ENCODE assay signal across 20 mouse cellular contexts in the genomic region with DNA sequence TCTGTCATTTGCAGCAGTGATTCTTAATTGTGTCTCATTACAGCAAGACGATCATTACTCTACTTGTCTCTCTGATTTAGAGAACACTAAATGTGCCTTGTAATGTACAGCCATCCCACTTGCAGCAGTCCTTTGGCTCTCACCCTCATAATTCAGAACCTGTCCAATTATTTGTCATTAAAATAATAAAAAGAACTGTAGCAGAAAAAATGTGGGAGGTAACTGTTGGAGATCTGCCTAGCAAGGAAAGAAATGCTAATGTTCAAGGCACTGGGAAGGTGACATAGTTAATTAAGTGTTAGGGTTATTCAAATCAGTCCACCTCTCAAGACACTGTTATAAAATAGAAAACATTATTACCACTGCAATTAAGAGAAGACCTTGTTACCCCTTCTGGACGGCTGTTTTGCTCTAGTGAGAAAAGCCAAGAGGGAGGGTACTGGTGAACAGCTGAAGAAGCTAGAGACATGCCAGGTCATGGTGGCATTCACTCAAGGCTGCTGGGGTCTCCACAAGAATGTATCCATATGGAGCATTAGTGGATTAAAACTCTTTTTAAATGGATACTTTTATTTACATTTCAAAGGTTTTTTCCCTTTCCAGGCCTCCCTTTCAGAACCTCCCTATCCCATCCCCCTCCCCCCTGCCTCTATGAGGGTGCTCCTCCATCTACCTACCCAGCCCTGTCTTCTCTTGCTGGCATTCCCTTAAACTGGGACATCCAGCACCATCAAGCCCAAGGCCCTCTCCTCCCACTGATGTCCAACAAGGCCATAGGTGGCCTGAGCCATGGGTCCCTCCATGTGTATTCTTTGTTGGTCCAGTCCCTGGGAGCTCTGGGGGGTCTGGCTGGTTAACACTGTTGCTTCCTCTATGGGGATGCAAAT.
DNase-seq lines count a peak whose midpoint lies in the region; ATAC-seq lines count a peak whose summit lies in the region.
"Had no signal": no experiment of that assay in that cellular context is flagged by ENCODE, and none has a peak within 500 bp of the region (broad histone marks: within the 10 kb centered on the region; RNA-seq: fewer than 3 reads in every experiment).

No protein-coding gene starts in this region.

- ATAC-seq in kidney, embryonic 14.5 days (ENCODE audit: low FRiP score, low TSS enrichment): peak; percentile 88
- ATAC-seq in forebrain, embryonic 14.5 days: peak; percentile 72
- peak; percentile 72 for ATAC-seq in neural tube, embryonic 12.5 days (ENCODE audit: low FRiP score, low read depth)
- ATAC-seq in cerebellum, adult (ENCODE audit: insufficient number of reproducible peaks, low FRiP score, low TSS enrichment): no peak
- ATAC-seq: intestine, embryonic 15.5 days; Patski had no signal

- no peaks in the 10 kb centered on the region for H3K9me3 ChIP-seq in kidney, embryonic 14.5 days (ENCODE audit: control insufficient read depth, low read length)
- H3K9me3 ChIP-seq in forebrain, embryonic 14.5 days (replicated peaks; ENCODE audit: control insufficient read depth, low read length): no peaks in the 10 kb centered on the region
- H3K9me3 ChIP-seq in neural tube, embryonic 12.5 days: no peaks in the 10 kb centered on the region
- H3K9me3 ChIP-seq: embryonic facial prominence, embryonic 15.5 days; intestine, embryonic 15.5 days had no signal

- no peaks in the 10 kb centered on the region for H3K4me1 ChIP-seq in kidney, embryonic 14.5 days (ENCODE audit: control insufficient read depth, insufficient read depth, low read length)
- no peaks in the 10 kb centered on the region for H3K4me1 ChIP-seq in forebrain, embryonic 14.5 days (ENCODE audit: control insufficient read depth, insufficient read depth, low read length)
- H3K4me1 ChIP-seq in neural tube, embryonic 12.5 days: no peaks in the 10 kb centered on the region
- H3K4me1 ChIP-seq: embryonic facial prominence, embryonic 15.5 days; intestine, embryonic 15.5 days; megakaryocyte, embryonic 14.5 days had no signal

- no peak for DNase-seq in kidney, postnatal 4 days
- DNase-seq in Muller cell, postnatal 12 days (ENCODE audit: inconsistent ontology term): peak; percentile 5
- peak; percentile 45 for DNase-seq in forebrain, embryonic 14.5 days (ENCODE audit: low spot score)
- no peak for DNase-seq in right cerebral cortex, postnatal 25 days
- DNase-seq: cerebellum, adult 9-11 months; gastrocnemius, postnatal 25 days; heart, postnatal 14 days; lung, postnatal 10 days; right cerebral cortex, adult 18-20 months; spleen, adult 18-20 months; thymus, postnatal 14 days had no signal

- H3K4me2 ChIP-seq in kidney, embryonic 14.5 days (replicated peaks; ENCODE audit: low read depth, low read length): no peak overlapping the region
- no peak overlapping the region for H3K4me2 ChIP-seq in forebrain, embryonic 14.5 days (ENCODE audit: low read length)
- H3K4me2 ChIP-seq in neural tube, embryonic 12.5 days (replicated peaks): no peak overlapping the region
- H3K4me2 ChIP-seq: embryonic facial prominence, embryonic 15.5 days; intestine, embryonic 15.5 days had no signal

- no peaks in the 10 kb centered on the region for H3K27me3 ChIP-seq in kidney, embryonic 14.5 days (ENCODE audit: control insufficient read depth, insufficient read depth, low read length)
- H3K27me3 ChIP-seq in forebrain, embryonic 14.5 days (replicated peaks; ENCODE audit: control insufficient read depth, insufficient read depth, low read length): no peaks in the 10 kb centered on the region
- H3K27me3 ChIP-seq in neural tube, embryonic 12.5 days (replicated peaks): no peaks in the 10 kb centered on the region
- H3K27me3 ChIP-seq: embryonic facial prominence, embryonic 15.5 days; intestine, embryonic 15.5 days; megakaryocyte, embryonic 14.5 days; Patski had no signal

- H3K27ac ChIP-seq in kidney, embryonic 14.5 days (ENCODE audit: low read depth, low read length): no peak overlapping the region
- no peak overlapping the region for H3K27ac ChIP-seq in forebrain, embryonic 14.5 days (ENCODE audit: low read depth, low read length)
- H3K27ac ChIP-seq in neural tube, embryonic 12.5 days: no peak overlapping the region
- H3K27ac ChIP-seq: embryonic facial prominence, embryonic 15.5 days; intestine, embryonic 15.5 days; liver, embryonic 14.5 days; stomach, postnatal 0 days had no signal

- 17% methylated on average over 2 of the region's 2 CpGs for WGBS in kidney, embryonic 14.5 days
- WGBS in forebrain, embryonic 14.5 days: 14% methylated on average over 2 of the region's 2 CpGs
- 58% methylated on average over 2 of the region's 2 CpGs for WGBS in neural tube, embryonic 12.5 days

- H3K36me3 ChIP-seq in kidney, embryonic 14.5 days (ENCODE audit: control insufficient read depth, insufficient read depth, low read length): no peaks in the 10 kb centered on the region
- H3K36me3 ChIP-seq in forebrain, embryonic 14.5 days (ENCODE audit: control insufficient read depth, insufficient read depth, low read length): no peaks in the 10 kb centered on the region
- H3K36me3 ChIP-seq in neural tube, embryonic 12.5 days: no peaks in the 10 kb centered on the region
- H3K36me3 ChIP-seq: embryonic facial prominence, embryonic 15.5 days; intestine, embryonic 15.5 days had no signal

- no peak overlapping the region for H3K4me3 ChIP-seq in kidney, embryonic 14.5 days (ENCODE audit: low read length)
- no peak overlapping the region for H3K4me3 ChIP-seq in forebrain, embryonic 14.5 days (ENCODE audit: low read depth, low read length)
- no peak overlapping the region for H3K4me3 ChIP-seq in neural tube, embryonic 12.5 days
- H3K4me3 ChIP-seq: embryonic facial prominence, embryonic 15.5 days; intestine, embryonic 15.5 days; megakaryocyte, embryonic 14.5 days had no signal

- no peak overlapping the region for H3K9ac ChIP-seq in kidney, embryonic 14.5 days (ENCODE audit: low read depth, low read length)
- no peak overlapping the region for H3K9ac ChIP-seq in forebrain, embryonic 14.5 days (ENCODE audit: low read length)
- H3K9ac ChIP-seq in neural tube, embryonic 12.5 days: no peak overlapping the region
- H3K9ac ChIP-seq: embryonic facial prominence, embryonic 15.5 days; intestine, embryonic 15.5 days; liver, embryonic 14.5 days had no signal

Comparison
In these comparisons a context has a peak if more than half of its experiments do, and no peak if none do; other contexts are left out.
1. DNase-seq: peak in Muller cell, postnatal 12 days (single experiment) and forebrain, embryonic 14.5 days (single experiment); none in kidney, postnatal 4 days (0 of 2) and right cerebral cortex, postnatal 25 days (single experiment).